Mouse (Mus musculus): ENCODE measurements around the gene B230118H07Rik. TPM values are rescaled to one million over a fixed set of nuclear protein-coding genes. Genes with fewer than 3 reads are reported as not detected.
A peak's percentile ranks its signal among the peaks of the same experiment; 100 is the strongest.

Gene B230118H07Rik
- polyA plus RNA-seq, 1 experiment from 2014 or later = 50.7 TPM

DNA sequence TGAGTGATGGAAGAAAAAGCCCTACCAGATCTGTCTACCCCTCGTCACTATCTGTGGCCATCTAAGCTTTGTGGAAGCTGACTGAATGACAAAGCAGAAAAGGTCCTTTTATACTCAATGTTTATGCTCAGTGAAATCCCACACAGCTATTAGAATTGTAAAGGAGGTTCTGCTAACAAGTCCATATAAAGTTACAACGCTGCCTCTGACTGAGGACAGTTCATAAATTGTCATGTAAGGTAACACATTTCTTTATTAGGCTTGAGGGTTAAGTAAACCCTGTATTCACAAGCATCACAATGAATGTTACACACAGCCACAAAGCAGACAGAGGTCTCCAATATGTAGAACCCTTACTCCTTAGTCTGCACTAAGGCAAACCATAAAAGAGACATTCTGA is 25.3 kb downstream of the B230118H07Rik start:
- no peak overlapping the region for H3K9ac ChIP-seq (ENCODE audit: low read depth, low read length)
- no peak overlapping the region for H3K4me2 ChIP-seq (ENCODE audit: low read length)
- no peak overlapping the region for H3K4me3 ChIP-seq (ENCODE audit: low read depth, low read length)
- no peaks in the 10 kb centered on the region for H3K36me3 ChIP-seq (ENCODE audit: control insufficient read depth, insufficient read depth, low read length)
- no peaks in the 10 kb centered on the region for H3K9me3 ChIP-seq (replicated peaks; ENCODE audit: control insufficient read depth, low read length, poor library complexity, severe bottlenecking)
- 51% methylated on average over 2 of the region's 2 CpGs for WGBS
- H3K27ac ChIP-seq (ENCODE audit: low read length) = no peak overlapping the region
- no peak for ATAC-seq
- H3K27me3 ChIP-seq (ENCODE audit: control insufficient read depth, insufficient read depth, low read depth, low read length) = no peaks in the 10 kb centered on the region
- H3K4me1 ChIP-seq (ENCODE audit: control insufficient read depth, insufficient read depth, low read length) = peaks cover 5% of the 10 kb centered on the region; the same call in 1 of the 2 replicates

DNA sequence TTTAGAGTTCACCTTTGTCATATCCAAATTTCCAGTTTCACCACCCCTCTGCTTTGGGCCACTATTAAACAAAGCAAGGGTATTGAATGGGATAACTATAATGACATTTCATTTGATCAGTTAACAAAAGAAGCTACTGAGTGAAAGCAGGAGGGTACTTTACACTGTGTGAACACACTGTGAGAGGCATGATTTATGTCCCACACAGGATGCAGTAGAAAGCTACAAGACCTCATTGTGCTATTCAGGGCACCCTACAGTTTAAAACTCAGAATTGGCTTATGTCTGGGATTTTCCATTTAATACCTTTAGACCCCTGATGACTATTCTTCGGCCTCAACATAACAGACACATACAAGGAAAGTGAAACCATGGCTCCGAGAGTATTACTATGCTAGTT is 26.3 kb downstream of the B230118H07Rik start:
- no peak for ATAC-seq
- H3K9me3 ChIP-seq (replicated peaks; ENCODE audit: control insufficient read depth, low read length, poor library complexity, severe bottlenecking) = no peaks in the 10 kb centered on the region
- no peak overlapping the region for H3K4me3 ChIP-seq (ENCODE audit: low read depth, low read length)
- no peaks in the 10 kb centered on the region for H3K27me3 ChIP-seq (ENCODE audit: control insufficient read depth, insufficient read depth, low read depth, low read length)
- 51% methylated on average over 2 of the region's 2 CpGs for WGBS
- no peak overlapping the region for H3K27ac ChIP-seq (ENCODE audit: low read length)
- H3K4me1 ChIP-seq (ENCODE audit: control insufficient read depth, insufficient read depth, low read length) = peaks cover 3% of the 10 kb centered on the region; the same call in 1 of the 2 replicates
- no peak overlapping the region for H3K9ac ChIP-seq (ENCODE audit: low read depth, low read length)
- H3K36me3 ChIP-seq (ENCODE audit: control insufficient read depth, insufficient read depth, low read length) = no peaks in the 10 kb centered on the region
- no peak overlapping the region for H3K4me2 ChIP-seq (ENCODE audit: low read length)

DNA sequence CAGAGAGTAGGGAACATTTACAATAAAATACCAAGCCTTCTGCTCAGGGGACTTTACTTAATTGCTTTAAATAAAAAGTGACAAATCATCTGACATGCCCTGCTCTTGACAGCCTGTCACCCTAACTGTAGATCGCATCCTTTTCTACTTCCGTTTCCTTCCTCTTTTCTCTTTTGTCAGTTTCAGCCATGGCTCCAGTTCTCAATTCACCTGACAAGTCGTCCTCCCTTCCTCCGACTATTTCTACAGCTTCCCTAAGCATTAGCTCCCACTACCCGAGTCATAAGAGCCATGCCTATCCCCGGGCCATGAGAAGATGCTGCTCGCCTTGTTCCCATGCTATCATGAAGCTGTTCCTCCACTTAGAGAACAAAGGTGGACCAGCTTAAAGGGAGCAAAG is 27.7 kb downstream of the B230118H07Rik start:
- WGBS = 61% methylated on average over 7 of the region's 7 CpGs
- no peaks in the 10 kb centered on the region for H3K27me3 ChIP-seq (ENCODE audit: control insufficient read depth, insufficient read depth, low read depth, low read length)
- no peak overlapping the region for H3K27ac ChIP-seq (ENCODE audit: low read length)
- no peaks in the 10 kb centered on the region for H3K9me3 ChIP-seq (replicated peaks; ENCODE audit: control insufficient read depth, low read length, poor library complexity, severe bottlenecking)
- H3K9ac ChIP-seq (ENCODE audit: low read depth, low read length) = no peak overlapping the region
- ATAC-seq = no peak
- H3K4me1 ChIP-seq (ENCODE audit: control insufficient read depth, insufficient read depth, low read length) = no peaks in the 10 kb centered on the region
- H3K4me3 ChIP-seq (ENCODE audit: low read depth, low read length) = no peak overlapping the region
- no peaks in the 10 kb centered on the region for H3K36me3 ChIP-seq (ENCODE audit: control insufficient read depth, insufficient read depth, low read length)
- H3K4me2 ChIP-seq (ENCODE audit: low read length) = no peak overlapping the region

DNA sequence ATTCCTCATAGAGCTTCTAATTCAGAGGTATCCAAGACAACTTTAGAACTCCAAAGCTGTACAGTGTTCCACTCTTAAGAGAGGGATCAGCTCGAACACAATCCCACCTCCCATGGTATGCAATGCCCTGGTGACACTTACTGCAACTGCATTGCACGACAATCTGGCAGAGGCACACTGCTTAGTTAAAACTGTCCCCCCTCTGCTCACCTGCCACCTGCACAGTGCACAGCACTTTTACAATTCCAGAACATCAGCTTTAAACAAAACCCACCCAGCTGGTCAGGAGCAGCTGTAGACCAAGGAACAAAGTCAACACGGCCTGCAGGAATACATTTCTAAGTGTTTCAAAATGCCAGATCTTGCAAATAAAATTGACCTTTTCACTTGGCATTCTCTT is 28.4 kb downstream of the B230118H07Rik start:
- Histone ChIP-seq H3K27me3 (ENCODE audit: control insufficient read depth, insufficient read depth, low read depth, low read length) (no peaks in the 10 kb centered on the region), H3K36me3 (ENCODE audit: control insufficient read depth, insufficient read depth, low read length) (no peaks in the 10 kb centered on the region), H3K9me3 (replicated peaks; ENCODE audit: control insufficient read depth, low read length, poor library complexity, severe bottlenecking) (no peaks in the 10 kb centered on the region), H3K4me3 (ENCODE audit: low read depth, low read length) (no peak overlapping the region), H3K4me2 (ENCODE audit: low read length) (no peak overlapping the region), H3K4me1 (ENCODE audit: control insufficient read depth, insufficient read depth, low read length) (0 out of 2 replicates have a peak, but pooled peaks cover 3% of the 10 kb centered on the region), H3K9ac (ENCODE audit: low read depth, low read length) (no peak overlapping the region), H3K27ac (ENCODE audit: low read length) (no peak overlapping the region)
- no peak for ATAC-seq
- WGBS = 68% methylated on average over 3 of the region's 3 CpGs

DNA sequence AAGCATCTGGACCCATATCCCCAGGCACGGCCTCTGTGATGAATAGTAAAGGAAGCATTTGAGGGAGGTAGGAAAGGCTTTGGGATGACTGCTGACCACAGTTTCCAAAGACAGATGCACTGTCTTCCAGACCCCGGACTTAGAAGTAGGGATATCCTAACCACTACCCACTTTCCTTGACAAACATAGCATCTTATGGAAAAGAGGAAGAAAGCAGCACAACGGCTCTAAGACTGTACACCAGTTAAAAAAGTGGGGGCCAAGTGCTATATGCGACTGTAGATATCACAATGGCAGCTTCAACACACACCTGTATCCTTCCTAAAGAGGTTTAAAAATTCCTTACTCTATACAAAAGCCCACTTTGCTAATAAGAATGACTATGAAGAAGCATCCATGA is 31.0 kb downstream of the B230118H07Rik start:
- H3K4me2 ChIP-seq (ENCODE audit: low read length) = no peak overlapping the region
- no peak for ATAC-seq
- WGBS = 86% methylated on average over 4 of the region's 4 CpGs
- no peak overlapping the region for H3K4me3 ChIP-seq (ENCODE audit: low read depth, low read length)
- H3K9me3 ChIP-seq (replicated peaks; ENCODE audit: control insufficient read depth, low read length, poor library complexity, severe bottlenecking) = no peaks in the 10 kb centered on the region
- no peak overlapping the region for H3K9ac ChIP-seq (ENCODE audit: low read depth, low read length)
- H3K36me3 ChIP-seq (ENCODE audit: control insufficient read depth, insufficient read depth, low read length) = no peaks in the 10 kb centered on the region
- 0 out of 2 replicates have a peak, but pooled peaks cover 3% of the 10 kb centered on the region for H3K4me1 ChIP-seq (ENCODE audit: control insufficient read depth, insufficient read depth, low read length)
- H3K27ac ChIP-seq (ENCODE audit: low read length) = no peak overlapping the region
- H3K27me3 ChIP-seq (ENCODE audit: control insufficient read depth, insufficient read depth, low read depth, low read length) = no peaks in the 10 kb centered on the region

DNA sequence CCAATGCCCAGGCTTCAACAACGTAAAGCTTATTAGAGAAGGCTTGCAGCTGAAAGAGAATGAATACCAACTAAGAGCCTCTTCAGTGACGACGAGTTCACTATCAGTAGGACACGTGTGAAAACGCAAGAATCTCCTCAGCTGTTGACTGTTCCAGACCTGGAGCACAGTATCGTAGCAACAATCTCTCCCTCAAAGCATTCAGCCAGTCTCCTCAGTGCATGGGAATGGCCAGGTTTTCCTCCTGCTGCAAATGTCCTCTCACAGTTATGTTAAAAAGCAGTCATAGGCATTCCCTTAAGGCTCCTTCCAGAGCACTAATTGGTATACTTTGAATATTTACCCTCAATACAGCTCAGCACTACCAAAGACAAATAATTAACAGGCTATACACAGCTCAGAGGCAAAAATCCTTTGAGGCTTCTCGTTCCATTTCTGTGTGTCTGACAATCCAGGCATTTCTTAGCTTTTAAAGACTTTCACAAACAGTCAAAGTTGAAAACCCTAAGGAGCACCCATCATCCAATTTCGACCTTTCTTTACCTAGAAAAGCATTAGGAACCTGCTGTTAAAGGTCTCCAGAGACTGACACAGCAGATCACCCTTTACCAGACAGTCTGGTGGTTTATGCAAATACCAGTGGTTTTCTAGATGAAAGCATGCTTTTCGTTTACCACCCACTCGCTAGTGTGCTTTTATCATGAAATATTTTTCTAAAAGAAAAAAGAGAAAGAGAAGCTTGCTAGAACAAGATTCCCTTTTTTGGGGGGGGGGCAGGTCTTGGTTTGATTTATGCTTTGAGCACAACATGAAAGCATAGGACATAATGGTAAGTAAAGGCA is 33.6 kb downstream of the B230118H07Rik start:
- ATAC-seq = peak; percentile 73

DNA sequence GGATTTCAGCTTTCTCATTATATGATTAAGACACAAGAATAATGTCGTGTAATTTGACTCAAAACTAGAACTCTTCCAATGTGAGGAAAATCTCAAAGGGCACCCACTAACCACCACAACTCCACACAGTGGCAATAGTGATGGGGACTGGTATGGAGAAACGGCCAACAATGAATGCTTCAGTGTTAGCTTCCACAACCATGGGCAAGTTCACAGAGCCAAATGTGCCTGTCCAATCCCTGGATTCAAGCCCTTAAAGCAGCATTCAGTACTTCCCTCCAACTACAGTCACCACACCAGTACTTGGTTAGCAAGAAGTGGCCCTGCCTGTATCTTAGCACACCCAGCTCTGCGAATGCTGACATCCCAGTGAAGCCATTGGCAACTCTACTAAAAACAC is 38.5 kb downstream of the B230118H07Rik start:
- Histone ChIP-seq H3K27ac (ENCODE audit: low read length) (no peak overlapping the region), H3K9me3 (replicated peaks; ENCODE audit: control insufficient read depth, low read length, poor library complexity, severe bottlenecking) (no peaks in the 10 kb centered on the region), H3K9ac (ENCODE audit: low read depth, low read length) (no peak overlapping the region), H3K4me1 (ENCODE audit: control insufficient read depth, insufficient read depth, low read length) (no peaks in the 10 kb centered on the region), H3K36me3 (ENCODE audit: control insufficient read depth, insufficient read depth, low read length) (no peaks in the 10 kb centered on the region), H3K4me3 (ENCODE audit: low read depth, low read length) (no peak overlapping the region), H3K27me3 (ENCODE audit: control insufficient read depth, insufficient read depth, low read depth, low read length) (no peaks in the 10 kb centered on the region), H3K4me2 (ENCODE audit: low read length) (no peak overlapping the region)
- 92% methylated on average over 3 of the region's 3 CpGs for WGBS
- ATAC-seq = no peak

More for the DNA sequence above, 33.6 kb downstream of the B230118H07Rik start:
- no peak overlapping the region for H3K4me3 ChIP-seq (ENCODE audit: low read depth, low read length)
- no peak overlapping the region for H3K4me2 ChIP-seq (ENCODE audit: low read length)
- no peaks in the 10 kb centered on the region for H3K9me3 ChIP-seq (replicated peaks; ENCODE audit: control insufficient read depth, low read length, poor library complexity, severe bottlenecking)
- no peak overlapping the region for H3K27ac ChIP-seq (ENCODE audit: low read length)
- H3K27me3 ChIP-seq (ENCODE audit: control insufficient read depth, insufficient read depth, low read depth, low read length) = no peaks in the 10 kb centered on the region
- no peaks in the 10 kb centered on the region for H3K36me3 ChIP-seq (ENCODE audit: control insufficient read depth, insufficient read depth, low read length)
- H3K9ac ChIP-seq (ENCODE audit: low read depth, low read length) = no peak overlapping the region
- 57% methylated on average over 10 of the region's 10 CpGs for WGBS
- H3K4me1 ChIP-seq (ENCODE audit: control insufficient read depth, insufficient read depth, low read length) = 0 out of 2 replicates have a peak, but pooled peaks cover 3% of the 10 kb centered on the region

DNA sequence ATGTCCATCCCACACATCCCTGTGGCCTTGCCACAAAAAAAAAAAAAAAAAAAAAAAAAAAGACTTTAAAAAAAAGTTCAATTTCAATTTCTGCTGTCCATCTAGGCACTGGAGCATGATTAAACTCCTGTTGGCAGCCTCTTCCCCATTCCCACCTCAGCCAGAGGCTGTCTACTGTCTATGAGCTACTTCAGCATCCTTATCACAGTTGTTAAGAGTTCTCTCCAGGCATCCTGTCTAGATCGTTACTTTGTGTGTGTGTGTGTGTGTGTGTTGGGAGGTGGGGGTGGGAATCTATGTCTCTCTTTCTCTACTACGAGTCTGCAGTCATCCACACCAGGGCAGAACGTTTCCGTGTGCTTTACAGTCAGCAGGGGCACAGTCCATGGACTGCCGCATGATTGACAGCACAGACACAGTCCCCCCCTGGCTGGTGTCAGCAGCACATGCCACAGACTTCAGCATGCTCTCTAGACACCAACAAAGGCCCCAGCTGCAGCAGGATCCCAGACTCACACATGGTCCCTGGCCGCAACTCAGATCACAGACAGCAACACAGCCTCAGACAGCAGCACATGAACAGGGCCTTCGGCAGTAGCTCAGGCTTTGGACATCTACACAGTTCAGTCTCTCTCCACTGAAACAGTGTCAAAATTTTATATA is 41.0 kb downstream of the B230118H07Rik start:
- Histone ChIP-seq H3K27ac (ENCODE audit: low read length) (no peak overlapping the region), H3K4me1 (ENCODE audit: control insufficient read depth, insufficient read depth, low read length) (no peaks in the 10 kb centered on the region), H3K4me3 (ENCODE audit: low read depth, low read length) (no peak overlapping the region), H3K9me3 (replicated peaks; ENCODE audit: control insufficient read depth, low read length, poor library complexity, severe bottlenecking) (no peaks in the 10 kb centered on the region), H3K4me2 (ENCODE audit: low read length) (no peak overlapping the region), H3K36me3 (ENCODE audit: control insufficient read depth, insufficient read depth, low read length) (no peaks in the 10 kb centered on the region), H3K9ac (ENCODE audit: low read depth, low read length) (no peak overlapping the region), H3K27me3 (ENCODE audit: control insufficient read depth, insufficient read depth, low read depth, low read length) (no peaks in the 10 kb centered on the region)
- WGBS = 36% methylated on average over 7 of the region's 7 CpGs
- peak; percentile 71 for ATAC-seq

DNA sequence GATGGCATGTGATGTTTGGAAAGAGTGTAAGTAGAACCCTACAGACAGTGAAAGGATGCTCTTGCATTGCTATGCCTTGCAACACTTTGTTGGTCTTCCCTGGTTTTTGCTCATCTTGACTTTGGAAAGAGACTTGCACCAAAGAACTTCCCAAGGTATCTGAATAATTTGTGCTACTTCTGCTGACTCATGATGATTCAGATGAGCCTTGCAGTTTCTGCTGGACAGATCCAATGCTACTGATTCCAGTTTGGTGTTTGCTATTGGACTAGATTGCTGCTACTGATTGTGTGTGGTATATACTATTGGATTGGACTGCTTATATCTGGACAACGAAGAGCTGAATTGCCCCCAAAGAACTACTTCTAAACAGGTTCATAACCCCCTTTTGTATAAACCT is 46.2 kb downstream of the B230118H07Rik start:
- no peak for ATAC-seq
- no peak overlapping the region for H3K4me3 ChIP-seq (ENCODE audit: low read depth, low read length)
- no peaks in the 10 kb centered on the region for H3K9me3 ChIP-seq (replicated peaks; ENCODE audit: control insufficient read depth, low read length, poor library complexity, severe bottlenecking)
- H3K27ac ChIP-seq (ENCODE audit: low read length) = no peak overlapping the region
- peaks cover 21% of the 10 kb centered on the region for H3K4me1 ChIP-seq (ENCODE audit: control insufficient read depth, insufficient read depth, low read length)
- H3K4me2 ChIP-seq (ENCODE audit: low read length) = no peak overlapping the region
- 97% methylated on average over 1 of the region's 1 CpGs for WGBS
- no peak overlapping the region for H3K9ac ChIP-seq (ENCODE audit: low read depth, low read length)
- no peaks in the 10 kb centered on the region for H3K27me3 ChIP-seq (ENCODE audit: control insufficient read depth, insufficient read depth, low read depth, low read length)
- H3K36me3 ChIP-seq (ENCODE audit: control insufficient read depth, insufficient read depth, low read length) = no peaks in the 10 kb centered on the region
